Mouse (Mus musculus): ENCODE data around the gene Hyls1.

GRCm38 (mm10) chr9:35544666-35545065 is 25.5 kb downstream of the Hyls1 start:
- TF ChIP-seq CTCF (IDR thresholded peaks at IDR 0.05; ENCODE audit: borderline replicate concordance, insufficient read depth, low read depth, low read length) (no peak), POLR2A (IDR thresholded peaks at IDR 0.05; ENCODE audit: borderline replicate concordance, insufficient read depth, low read length) (no peak)

Data from cerebellum, adult 2 months (tissue).